Mouse (Mus musculus): ENCODE measurements around the gene Stx1a.

GRCm38 (mm10) chr5:135032581-135032980 lies 9.3 kb downstream of the Stx1a start:
- TF ChIP-seq CTCF (IDR thresholded peaks at IDR 0.05; ENCODE audit: control insufficient read depth, insufficient read depth, insufficient read length) (no peak), FOSL1 (IDR thresholded peaks at IDR 0.05; ENCODE audit: insufficient read depth, low read length, poor library complexity, severe bottlenecking) (no peak), MYOG (IDR thresholded peaks at IDR 0.05; ENCODE audit: control insufficient read depth, extremely low read depth, insufficient read length) (no peak), MYOD1 (IDR thresholded peaks at IDR 0.05; ENCODE audit: control insufficient read depth, insufficient read length, low read depth) (no peak), MAX (IDR thresholded peaks at IDR 0.05) (no peak), CEBPB (IDR thresholded peaks at IDR 0.05; ENCODE audit: low read depth) (no peak), USF1 (IDR thresholded peaks at IDR 0.05; ENCODE audit: low read depth) (no peak)
